Mouse (Mus musculus) MEL (cell line): ENCODE data around the gene Bmp8b. TPM values are rescaled to one million over a fixed set of nuclear protein-coding genes. Genes with fewer than 3 reads are reported as not detected.

ENCODE experiments used
- DNase-seq: peaks from one replicate; pipeline ENCODE4 v3.0.0; 2011; ENCODE audit warnings: low read depth, low spot score
- H3K27ac ChIP-seq: 2 replicates; pipeline ENCODE4 v1.5.1; 2012; ENCODE audit warnings: low read depth, mild to moderate bottlenecking, control low read depth, low read length, moderate library complexity; ENCODE audit not compliant: control insufficient read depth
- H3K27me3 ChIP-seq, 2 experiments: fragments of 150-350 bp in 1 of 2; sonication (generic) in 1 of 2; 2 replicates each; pipeline ENCODE4 v1.6.1; 2012; ENCODE audit warnings: low read length in 2 of 2, mild to moderate bottlenecking in 2 of 2, improper control_type of control experiment in 1 of 2, moderate library complexity in 1 of 2; ENCODE audit not compliant: insufficient read depth in 2 of 2, control insufficient read depth in 1 of 2
- H3K36me3 ChIP-seq, 2 experiments: 2 replicates each; pipeline ENCODE4 v1.6.1; 2012 to 2014; ENCODE audit warnings: low read length in 2 of 2, improper control_type of control experiment in 1 of 2, inconsistent platforms in 1 of 2, mild to moderate bottlenecking in 1 of 2; ENCODE audit not compliant: insufficient read depth in 2 of 2, control insufficient read depth in 1 of 2
- H3K4me1 ChIP-seq, 2 experiments: fragments of 150-350 bp in 1 of 2; sonication (generic) in 1 of 2; 2 replicates each; pipeline ENCODE4 v1.6.1; 2012; ENCODE audit warnings: low read length in 2 of 2, improper control_type of control experiment in 1 of 2, mild to moderate bottlenecking in 1 of 2; ENCODE audit not compliant: insufficient read depth in 2 of 2, control insufficient read depth in 1 of 2
- H3K4me3 ChIP-seq, 2 experiments: fragments of 150-350 bp in 1 of 2; sonication (generic) in 1 of 2; 2 replicates each; pipeline ENCODE4 v1.5.1; 2012; ENCODE audit warnings: low read depth in 2 of 2, low read length in 2 of 2, mild to moderate bottlenecking in 2 of 2, moderate library complexity in 2 of 2, control low read depth in 1 of 2, improper control_type of control experiment in 1 of 2; ENCODE audit not compliant: control insufficient read depth in 1 of 2, insufficient read depth in 1 of 2
- H3K79me2 ChIP-seq: 2 replicates; pipeline ENCODE4 v1.6.1; 2012; ENCODE audit warnings: mild to moderate bottlenecking, low read length, moderate library complexity; ENCODE audit not compliant: control insufficient read depth, poor library complexity, insufficient read depth
- H3K9ac ChIP-seq: 2 replicates; pipeline ENCODE4 v1.6.1; 2012; ENCODE audit warnings: low read depth, mild to moderate bottlenecking, control low read depth, low read length, moderate library complexity; ENCODE audit not compliant: control insufficient read depth, poor library complexity, severe bottlenecking
- H3K9me3 ChIP-seq: fragments of 150-350 bp; sonication (generic); replicated peaks from 2 replicates; pipeline ENCODE4 v1.6.1; 2012; ENCODE audit warnings: mild to moderate bottlenecking, low read length, improper control_type of control experiment, moderate library complexity; ENCODE audit not compliant: insufficient read depth
- BHLHE40 ChIP-seq: IDR thresholded peaks from 2 replicates; pipeline ENCODE4 v1.6.1; 2012; ENCODE audit warnings: low read depth, mild to moderate bottlenecking, inconsistent platforms, low read length, improper control_type of control experiment, borderline replicate concordance
- CHD1 ChIP-seq: IDR thresholded peaks from 2 replicates; pipeline ENCODE4 v1.6.1; 2012; ENCODE audit warnings: low read depth, mild to moderate bottlenecking, inconsistent platforms, low read length, improper control_type of control experiment
- CHD2 ChIP-seq: IDR thresholded peaks from 2 replicates; pipeline ENCODE4 v1.6.1; 2011; ENCODE audit warnings: low read length, improper control_type of control experiment
- CTCF ChIP-seq, 3 experiments: IDR thresholded peaks in 2 of 3; conservative IDR thresholded peaks in 1 of 3; 2 replicates each; pipeline ENCODE4 v1.5.1; 2011 to 2012; ENCODE audit warnings: low read length in 3 of 3, low read depth in 2 of 3, mild to moderate bottlenecking in 2 of 3, improper control_type of control experiment in 1 of 3, inconsistent platforms in 1 of 3, mixed read lengths in 1 of 3, moderate library complexity in 1 of 3; ENCODE audit not compliant: control insufficient read depth in 1 of 3, insufficient read depth in 1 of 3, poor library complexity in 1 of 3, severe bottlenecking in 1 of 3
- ELF1 ChIP-seq: IDR thresholded peaks from 2 replicates; pipeline ENCODE4 v1.6.1; 2014; ENCODE audit warnings: low read depth, mild to moderate bottlenecking, inconsistent platforms, low read length, improper control_type of control experiment, moderate library complexity
- EP300 ChIP-seq, 2 experiments: IDR thresholded peaks; 2 replicates each; pipeline ENCODE4 v1.6.1; 2011; ENCODE audit warnings: improper control_type of control experiment in 2 of 2, low read length in 2 of 2, low read depth in 1 of 2, mild to moderate bottlenecking in 1 of 2
- ETS1 ChIP-seq: IDR thresholded peaks from 2 replicates; pipeline ENCODE4 v1.6.1; 2012; ENCODE audit warnings: low read depth, mild to moderate bottlenecking, inconsistent platforms, low read length, improper control_type of control experiment, moderate library complexity
- GABPA ChIP-seq: IDR thresholded peaks from 2 replicates; pipeline ENCODE4 v1.6.1; 2012; ENCODE audit warnings: low read depth, mild to moderate bottlenecking, inconsistent platforms, low read length, improper control_type of control experiment, moderate library complexity
- HCFC1 ChIP-seq: IDR thresholded peaks from 2 replicates; pipeline ENCODE4 v1.6.1; 2012; ENCODE audit warnings: low read depth, mild to moderate bottlenecking, inconsistent platforms, low read length, improper control_type of control experiment, moderate library complexity
- KAT2A ChIP-seq: conservative IDR thresholded peaks from 2 replicates; pipeline ENCODE4 v1.6.1; 2012; ENCODE audit warnings: low read depth, low read length, improper control_type of control experiment, inconsistent platforms
- MAX ChIP-seq: IDR thresholded peaks from 2 replicates; pipeline ENCODE4 v1.6.1; 2011; ENCODE audit warnings: low read length, improper control_type of control experiment
- MAZ ChIP-seq: IDR thresholded peaks from 2 replicates; pipeline ENCODE4 v1.6.1; 2012; ENCODE audit warnings: low read depth, mild to moderate bottlenecking, inconsistent platforms, low read length, improper control_type of control experiment
- MYB ChIP-seq: IDR thresholded peaks from 2 replicates; pipeline ENCODE4 v1.6.1; 2011; ENCODE audit warnings: mild to moderate bottlenecking, low read depth, low read length, improper control_type of control experiment
- MYC ChIP-seq: IDR thresholded peaks from 2 replicates; pipeline ENCODE4 v1.6.1; 2011; ENCODE audit warnings: low read depth, mild to moderate bottlenecking, low read length, improper control_type of control experiment, moderate library complexity
- NELFE ChIP-seq: IDR thresholded peaks from 2 replicates; pipeline ENCODE4 v1.6.1; 2011; ENCODE audit warnings: low read depth, low read length, improper control_type of control experiment
- NRF1 ChIP-seq: IDR thresholded peaks from 2 replicates; pipeline ENCODE4 v1.6.1; 2014; ENCODE audit warnings: low read depth, mild to moderate bottlenecking, inconsistent platforms, low read length, improper control_type of control experiment, moderate library complexity; ENCODE audit not compliant: poor library complexity, insufficient read depth, severe bottlenecking
- POLR2A ChIP-seq, 2 experiments: IDR thresholded peaks; 2 replicates each; pipeline ENCODE4 v1.6.1; 2011 to 2012; ENCODE audit warnings: low read length in 2 of 2, mild to moderate bottlenecking in 2 of 2, control low read depth in 1 of 2, improper control_type of control experiment in 1 of 2, low read depth in 1 of 2, moderate library complexity in 1 of 2; ENCODE audit not compliant: control insufficient read depth in 1 of 2, insufficient read depth in 1 of 2, poor library complexity in 1 of 2
- POLR2AphosphoS2 ChIP-seq: IDR thresholded peaks from 2 replicates; pipeline ENCODE4 v1.6.1; 2011; ENCODE audit warnings: low read length, improper control_type of control experiment
- RAD21 ChIP-seq: IDR thresholded peaks from 2 replicates; pipeline ENCODE4 v1.6.1; 2011; ENCODE audit warnings: mild to moderate bottlenecking, low read depth, low read length, improper control_type of control experiment
- RCOR1 ChIP-seq: IDR thresholded peaks from 2 replicates; pipeline ENCODE4 v1.6.1; 2012; ENCODE audit warnings: low read depth, mild to moderate bottlenecking, inconsistent platforms, low read length, improper control_type of control experiment
- SIN3A ChIP-seq: IDR thresholded peaks from 2 replicates; pipeline ENCODE4 v1.6.1; 2012; ENCODE audit warnings: low read length, improper control_type of control experiment, inconsistent platforms
- TAL1 ChIP-seq: IDR thresholded peaks from 2 replicates; pipeline ENCODE4 v1.6.1; 2012; ENCODE audit warnings: mild to moderate bottlenecking, inconsistent platforms, low read length, moderate library complexity, mixed read lengths
- UBTF ChIP-seq: IDR thresholded peaks from 2 replicates; pipeline ENCODE4 v1.6.1; 2012; ENCODE audit warnings: low read depth, mild to moderate bottlenecking, inconsistent platforms, low read length, improper control_type of control experiment, moderate library complexity, borderline replicate concordance; ENCODE audit not compliant: insufficient read depth
- ZC3H11A ChIP-seq: IDR thresholded peaks from 2 replicates; pipeline ENCODE4 v1.6.1; 2012; ENCODE audit warnings: low read depth, mild to moderate bottlenecking, inconsistent platforms, low read length, improper control_type of control experiment
- ZKSCAN1 ChIP-seq: IDR thresholded peaks from 2 replicates; pipeline ENCODE4 v1.6.1; 2012; ENCODE audit warnings: low read depth, mild to moderate bottlenecking, inconsistent platforms, low read length, improper control_type of control experiment, moderate library complexity
- ZNF384 ChIP-seq: IDR thresholded peaks from 2 replicates; pipeline ENCODE4 v1.6.1; 2012; ENCODE audit warnings: low read depth, mild to moderate bottlenecking, inconsistent platforms, low read length, improper control_type of control experiment
- polyA plus RNA-seq, 2 experiments: library from polyadenylated mRNA; stranded (reverse) in 1 of 2; unstranded in 1 of 2; fragments of >175 nt in 1 of 2; fragments of >200 nt in 1 of 2; gene quantifications; 2 replicates each; pipeline versions ENCODE4 v1.2.1 to v1.2.4; 2012; ENCODE audit warnings: low replicate concordance in 2 of 2, low read depth in 1 of 2; ENCODE audit not compliant: insufficient read length in 2 of 2, insufficient read depth in 1 of 2, missing spikeins in 1 of 2
- total RNA-seq: library from RNA; depleted of rRNA; stranded (reverse); fragments of 300-350 nt; gene quantifications from 2 replicates; pipeline ENCODE4 v1.2.3, GENCODE M21; 2012

Gene Bmp8b
- total and polyA plus RNA-seq, 3 experiments = 0.06 to 0.08 TPM; not detected in 1

GRCm38 (mm10) chr4:123071266-123071966 lies 33.5 kb upstream of the Bmp8b start (continued):
- no peak for TF ChIP-seq UBTF
- no peak for TF ChIP-seq GABPA
- TF ChIP-seq SIN3A = peak; percentile 74
- peak; percentile 62; the same call in 1 of the 2 replicates for TF ChIP-seq ELF1
- no peak for TF ChIP-seq CHD2
- TF ChIP-seq HCFC1 = peak; percentile 62; the same call in 1 of the 2 replicates
- TF ChIP-seq BHLHE40 = no peak
- TF ChIP-seq TAL1 = peak; percentile 23; the same call in 1 of the 2 replicates
- TF ChIP-seq MYB = no peak
- TF ChIP-seq NELFE = no peak
- no peak for TF ChIP-seq KAT2A
- peak; percentile 50 to 53; a peak in 2 of 4 replicates for TF ChIP-seq EP300 (IDR thresholded peaks at IDR 0.05; ENCODE audit: low read depth in 1 of 2, low read length in 2 of 2)
- peak; percentile 41; the same call in 1 of the 2 replicates for TF ChIP-seq MAZ
- no peak for TF ChIP-seq CHD1

- H3K4me3 ChIP-seq = no peak overlapping the region
- no peaks in the 10 kb centered on the region for H3K9me3 ChIP-seq
- DNase-seq = no peak
- no peaks in the 10 kb centered on the region for H3K27me3 ChIP-seq
- TF ChIP-seq POLR2A (IDR thresholded peaks at IDR 0.05; ENCODE audit: control insufficient read depth in 1 of 2, insufficient read depth in 1 of 2, low read depth in 1 of 2, low read length in 2 of 2, poor library complexity in 1 of 2) = no peak
- no peak for TF ChIP-seq ETS1
- TF ChIP-seq NELFE = no peak
- no peak for TF ChIP-seq RCOR1
- TF ChIP-seq RAD21 = no peak
- TF ChIP-seq ZC3H11A = no peak
- TF ChIP-seq GABPA = no peak
- no peak for TF ChIP-seq MYC
- no peak for TF ChIP-seq MAX
- TF ChIP-seq ZNF384 = no peak
- no peak for TF ChIP-seq ZKSCAN1
- no peak for TF ChIP-seq ELF1
- no peak for TF ChIP-seq MYB
- no peak for TF ChIP-seq CTCF (IDR thresholded peaks at IDR 0.05 in 2 of 3, conservative IDR thresholded peaks at IDR 0.05 in 1 of 3; ENCODE audit: control insufficient read depth in 1 of 3, insufficient read depth in 1 of 3, low read depth in 2 of 3, low read length in 3 of 3, poor library complexity in 1 of 3, severe bottlenecking in 1 of 3)
- no peak for TF ChIP-seq NRF1
- no peak for TF ChIP-seq BHLHE40
- TF ChIP-seq POLR2AphosphoS2 = no peak
- H3K79me2 ChIP-seq = no peaks in the 10 kb centered on the region
- peaks cover 0 to 8% of the 10 kb centered on the region in 2 experiments; a peak in 1 of 4 replicates for H3K36me3 ChIP-seq
- H3K27ac ChIP-seq = no peak overlapping the region
- peaks cover 0 to 14% of the 10 kb centered on the region in 2 experiments for H3K4me1 ChIP-seq
- no peak overlapping the region for H3K9ac ChIP-seq
Measured at GRCm38 (mm10) chr4:123076928-123077327, 28.0 kb upstream of the Bmp8b start.
